Mouse (Mus musculus) naive thymus-derived CD4-positive, alpha-beta T cell, adult 5 months (primary cell): ENCODE measurements around the gene Scgb2b11. TPM values are rescaled to one million over a fixed set of nuclear protein-coding genes. Genes with fewer than 3 reads are reported as not detected.

Experiments
- polyA plus RNA-seq: library from polyadenylated mRNA; unstranded; fragments of 100-300 nt; shearing (Covaris generic); gene quantifications from one replicate; pipeline ENCODE4 v1.2.1, GENCODE M21; 2017

The Scgb2b11 gene
- not detected for polyA plus RNA-seq

DNA sequence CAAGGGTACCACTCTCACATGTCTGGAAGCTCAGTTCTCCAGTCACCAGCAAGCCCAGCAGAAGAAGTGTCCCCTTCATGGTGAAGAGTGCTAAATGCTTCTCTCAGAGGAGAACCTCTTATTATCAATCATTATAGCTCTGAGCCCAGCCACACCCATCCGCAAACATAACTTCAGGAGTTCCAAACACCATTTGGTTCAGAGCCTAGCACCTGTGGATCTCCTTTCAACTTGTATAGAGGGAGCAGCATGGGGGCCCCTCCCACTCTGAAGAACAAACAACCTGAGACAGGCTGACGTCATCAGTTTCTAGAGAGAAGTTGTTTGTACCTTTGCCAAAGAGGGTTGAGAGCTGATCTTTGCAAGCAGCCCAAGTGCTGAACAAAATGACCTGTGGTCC lies at the start of gene Scgb2b11:
Scgb2b11 (minus strand) TSS at position 101 of the 400 bp plus-strand sequence.

GRCm38 (mm10) chr7:32222540-32222939 lies 11.6 kb upstream of the Scgb2b11 start, which contains the start of gene Scgb1b11:
Gene Scgb1b11 (plus strand): TSS chr7:32222840.

Other genes starting within 250 kb of the Scgb2b11 start
- not detected for gene Scgb1b10, start 110.3 kb downstream of the Scgb2b11 start, polyA plus RNA-seq
- not detected for gene Scgb1b11, start 11.7 kb upstream of the Scgb2b11 start, polyA plus RNA-seq
- gene Scgb2b12, start 116.1 kb upstream of the Scgb2b11 start, polyA plus RNA-seq = not detected
- gene Scgb1b12, start 123.0 kb upstream of the Scgb2b11 start, polyA plus RNA-seq = not detected
- not detected for gene Scgb1b29, start 230.4 kb upstream of the Scgb2b11 start, polyA plus RNA-seq